Mouse (Mus musculus) CH12.LX (cell line): ENCODE data around the gene T.
"Not testable (repeated sequence)": the region's sequence is repeated elsewhere in the genome, so short reads cannot be mapped to it uniquely, and the experiment has no call there.

ENCODE experiments used
- CTCF ChIP-seq, 2 experiments: IDR thresholded peaks in 1 of 2; conservative IDR thresholded peaks in 1 of 2; 2 replicates each; pipeline ENCODE4 v1.5.1; 2011 to 2012; ENCODE audit warnings: low read depth in 2 of 2, low read length in 2 of 2, improper control_type of control experiment in 1 of 2, inconsistent platforms in 1 of 2, mild to moderate bottlenecking in 1 of 2, moderate library complexity in 1 of 2
- MAX ChIP-seq: IDR thresholded peaks from 2 replicates; pipeline ENCODE4 v1.6.1; 2011; ENCODE audit warnings: low read length, improper control_type of control experiment
- MXI1 ChIP-seq: IDR thresholded peaks from 2 replicates; pipeline ENCODE4 v1.6.1; 2011; ENCODE audit warnings: mild to moderate bottlenecking, low read depth, low read length, improper control_type of control experiment
- MYC ChIP-seq: IDR thresholded peaks from 2 replicates; pipeline ENCODE4 v1.6.1; 2011; ENCODE audit warnings: low read depth, mild to moderate bottlenecking, improper control_type of control experiment, low read length
- RCOR1 ChIP-seq: conservative IDR thresholded peaks from 2 replicates; pipeline ENCODE4 v1.6.1; 2012; ENCODE audit warnings: low read depth, mild to moderate bottlenecking, inconsistent platforms, low read length, improper control_type of control experiment
- ZKSCAN1 ChIP-seq: IDR thresholded peaks from 2 replicates; pipeline ENCODE4 v1.6.1; 2012; ENCODE audit warnings: low read depth, inconsistent platforms, low read length, improper control_type of control experiment, borderline replicate concordance
- ZMIZ1 ChIP-seq: IDR thresholded peaks from 2 replicates; pipeline ENCODE4 v1.6.1; 2012; ENCODE audit warnings: low read depth, mild to moderate bottlenecking, inconsistent platforms, low read length, improper control_type of control experiment

GRCm38 (mm10) chr17:8403932-8404331, 30.3 kb upstream of the T start:
- TF ChIP-seq ZMIZ1; RCOR1; CTCF (conservative IDR thresholded peaks at IDR 0.05 in 1 of 2, IDR thresholded peaks at IDR 0.05 in 1 of 2; ENCODE audit: low read depth in 2 of 2, low read length in 2 of 2); MXI1; ZKSCAN1; MYC; MAX: not testable (repeated sequence)
